Mouse (Mus musculus) lung, postnatal 0 days (tissue): ENCODE measurements around the gene Ass1. TPM values are rescaled to one million over a fixed set of nuclear protein-coding genes. Genes with fewer than 3 reads are reported as not detected.

ENCODE experiments used
- ATAC-seq: fragments of 200-750 bp; cut with Nextera tagmentation; 2 replicates; pipeline ENCODE4 v1.8.0; 2017; ENCODE audit warnings: moderate library complexity
- DNase-seq: peaks from one replicate; pipeline ENCODE4 v3.0.0-alpha.2; 2016; ENCODE audit warnings: low spot score
- H3K27ac ChIP-seq: fragments of 300-500 bp; sonication (generic); 2 replicates; pipeline ENCODE4 v1.5.1; 2014; ENCODE audit warnings: antibody characterized with exemption, mild to moderate bottlenecking, low read length, mixed read lengths
- H3K27me3 ChIP-seq: fragments of 300-500 bp; sonication (generic); replicated peaks from 2 replicates; pipeline ENCODE4 v1.6.1; 2014; ENCODE audit warnings: low read length, mixed read lengths; ENCODE audit not compliant: insufficient read depth
- H3K36me3 ChIP-seq: fragments of 300-500 bp; sonication (generic); 2 replicates; pipeline ENCODE4 v1.6.1; 2014; ENCODE audit warnings: low read length, mixed read lengths; ENCODE audit not compliant: insufficient read depth
- H3K4me1 ChIP-seq: fragments of 300-500 bp; sonication (generic); 2 replicates; pipeline ENCODE4 v1.6.1; 2014; ENCODE audit warnings: antibody characterized with exemption, low read depth, low read length, mixed read lengths; ENCODE audit not compliant: insufficient read depth
- H3K4me2 ChIP-seq: fragments of 300-500 bp; sonication (generic); replicated peaks from 2 replicates; pipeline ENCODE4 v1.6.1; 2014; ENCODE audit warnings: low read depth, mild to moderate bottlenecking, low read length, moderate library complexity, mixed read lengths
- H3K4me3 ChIP-seq: fragments of 300-500 bp; sonication (generic); 2 replicates; pipeline ENCODE4 v1.5.1; 2014; ENCODE audit warnings: low read depth, low read length
- H3K9ac ChIP-seq: fragments of 300-500 bp; sonication (generic); replicated peaks from 2 replicates; pipeline ENCODE4 v1.6.1; 2014; ENCODE audit warnings: low read depth, mild to moderate bottlenecking
- H3K9me3 ChIP-seq: fragments of 300-500 bp; sonication (generic); 2 replicates; pipeline ENCODE4 v1.6.1; 2016; ENCODE audit warnings: low read length, mixed read lengths
- CTCF ChIP-seq: IDR thresholded peaks from 2 replicates; pipeline ENCODE4 v1.5.1; 2016; ENCODE audit warnings: antibody characterized with exemption, mild to moderate bottlenecking
- EP300 ChIP-seq: IDR thresholded peaks from 2 replicates; pipeline ENCODE4 v1.6.1; 2016; ENCODE audit warnings: antibody characterized with exemption, mild to moderate bottlenecking, control low read depth
- WGBS: fragments of 180-500 bp; shearing (Covaris S2); extraction: QIAGEN DNeasy Blood & Tissue Kit; methylation state at CpG from one replicate; pipeline ENCODE4 v1.1.7; 2014; 5-methylcytosine and 5-hydroxymethylcytosine counted together
- polyA plus RNA-seq: library from polyadenylated mRNA; unstranded; fragments of >200 nt; fragmentation: Nextera tagmentation; extraction: Ambion mirVana; gene quantifications from 2 replicates; pipeline ENCODE4 v1.2.1, GENCODE M21; 2015

The Ass1 gene
- polyA plus RNA-seq, 1 experiment from 2014 or later: 27.0 TPM

DNA sequence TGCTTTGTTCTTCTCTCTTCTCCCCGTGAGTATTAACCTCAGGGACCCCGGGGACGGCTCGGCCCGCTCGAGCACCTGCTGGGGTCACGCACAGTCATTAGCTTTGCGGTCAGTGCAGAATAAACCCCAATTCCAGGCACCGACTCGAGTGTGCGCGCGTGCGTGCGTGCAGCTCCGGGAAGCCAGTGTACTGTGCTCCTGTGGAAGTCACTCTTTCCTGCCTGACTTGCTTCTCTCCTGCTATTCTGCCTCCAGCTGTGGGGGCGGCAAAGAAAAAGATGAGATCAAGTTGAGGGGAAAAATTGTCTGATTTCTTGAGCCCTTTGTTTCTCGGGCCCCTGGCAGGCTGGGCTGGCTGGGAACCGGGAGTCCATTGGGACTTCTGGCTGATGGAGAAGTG, 27.6 kb downstream of the Ass1 start:
- Histone ChIP-seq H3K4me3 (no peak overlapping the region), H3K4me2 (no peak overlapping the region), H3K4me1 (no peaks in the 10 kb centered on the region), H3K27ac (no peak overlapping the region), H3K36me3 (no peaks in the 10 kb centered on the region), H3K9me3 (no peaks in the 10 kb centered on the region), H3K9ac (no peak overlapping the region), H3K27me3 (no peaks in the 10 kb centered on the region)
- TF ChIP-seq EP300 (no peak), CTCF (no peak)
- ATAC-seq: no peak
- no peak for DNase-seq
- WGBS: 71% methylated on average over 19 of the region's 19 CpGs

DNA sequence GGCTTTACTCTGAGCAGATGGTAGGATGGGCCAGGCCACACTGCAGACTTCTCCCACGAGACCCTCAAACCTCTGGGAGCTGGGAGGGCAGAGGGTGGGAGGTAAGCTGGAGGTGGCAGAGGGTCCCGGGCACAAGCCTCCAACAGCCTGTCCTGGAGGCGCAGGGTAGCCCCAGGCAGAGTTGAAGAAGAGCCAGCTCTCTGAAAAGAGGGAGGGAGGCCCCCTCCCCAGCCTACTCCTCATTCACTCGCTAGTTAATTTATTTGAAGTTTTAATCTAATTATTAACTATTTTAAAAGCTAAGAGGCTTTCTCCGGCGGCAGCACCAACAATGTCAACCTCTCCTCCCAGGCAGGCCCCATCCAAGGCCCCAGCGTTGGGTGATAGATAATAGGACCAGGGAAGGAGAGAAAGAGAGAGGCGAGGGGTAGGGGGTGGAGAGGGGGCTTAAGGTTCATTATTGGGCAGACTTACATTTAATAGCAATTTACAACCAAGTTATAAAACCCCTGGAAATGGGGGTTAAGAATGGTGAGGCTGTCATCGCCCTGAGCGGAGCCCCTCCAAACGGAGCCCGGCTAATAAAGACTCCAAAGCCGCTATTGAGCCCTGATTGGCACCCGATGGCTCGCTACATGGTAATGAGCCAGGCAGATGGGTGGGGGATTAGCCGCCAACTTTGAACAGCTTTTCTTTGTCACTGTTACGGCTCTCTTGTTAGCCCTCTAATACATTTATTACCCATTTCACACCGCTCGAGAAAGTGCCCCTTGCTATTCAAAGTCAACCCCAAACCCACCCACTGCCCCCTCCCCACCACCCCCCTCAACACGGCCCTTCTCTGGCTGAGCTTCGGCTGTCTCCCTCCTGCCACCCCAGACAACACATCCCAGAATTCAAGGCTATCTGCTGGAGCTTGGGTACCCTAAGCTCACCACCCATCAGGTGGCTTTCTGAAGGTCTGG, 29.6 kb downstream of the Ass1 start:
- Histone ChIP-seq H3K27me3 (no peaks in the 10 kb centered on the region), H3K9me3 (no peaks in the 10 kb centered on the region), H3K4me2 (no peak overlapping the region), H3K4me1 (no peaks in the 10 kb centered on the region), H3K4me3 (no peak overlapping the region), H3K27ac (no peak overlapping the region), H3K9ac (no peak overlapping the region), H3K36me3 (no peaks in the 10 kb centered on the region)
- 64% methylated on average over 21 of the region's 21 CpGs for WGBS
- TF ChIP-seq CTCF (no peak), EP300 (no peak)
- no peak for DNase-seq
- no peak for ATAC-seq

DNA sequence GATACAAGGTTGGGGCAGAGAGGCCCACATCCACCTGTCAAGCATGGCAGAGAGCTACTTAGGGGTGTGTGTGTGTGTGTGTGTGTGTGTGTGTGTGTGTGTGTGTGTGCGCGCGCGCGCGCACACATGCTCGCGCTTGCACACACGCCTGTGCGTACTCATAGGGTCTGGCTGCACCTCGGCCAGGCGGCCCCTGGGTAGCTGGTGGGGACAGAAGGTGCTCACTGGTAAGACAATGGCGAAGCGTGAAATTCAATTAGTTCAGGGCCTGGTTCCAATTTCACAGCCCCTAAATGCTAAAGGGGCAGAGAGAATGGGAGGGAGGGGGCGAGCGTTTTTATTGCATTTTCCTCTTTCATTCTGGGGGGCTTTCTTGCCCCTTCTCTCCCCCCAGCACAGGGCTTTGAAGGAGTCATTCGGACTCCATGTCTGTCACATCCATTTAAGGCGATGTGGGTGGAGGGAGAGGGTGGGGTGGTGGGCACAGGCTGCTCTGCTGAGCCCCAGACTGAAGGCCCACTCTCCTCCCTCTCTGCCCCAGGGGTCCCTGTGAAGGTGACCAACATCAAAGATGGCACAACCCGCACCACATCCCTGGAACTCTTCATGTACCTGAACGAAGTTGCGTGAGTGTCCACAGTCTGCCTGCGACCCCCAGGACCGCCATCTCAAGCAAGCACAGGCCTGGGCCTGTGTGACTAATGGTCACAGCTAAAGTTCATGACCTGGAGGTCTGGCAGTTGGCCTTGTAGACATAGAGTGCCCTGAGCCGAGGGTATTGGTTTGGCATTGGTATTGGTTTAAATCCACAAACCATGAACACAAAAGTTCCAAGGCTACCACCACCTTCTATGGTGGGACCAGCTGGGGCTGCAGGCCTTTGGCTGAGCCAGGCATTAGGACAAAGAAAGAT, 30.5 kb downstream of the Ass1 start:
- TF ChIP-seq CTCF (no peak), EP300 (no peak)
- Histone ChIP-seq H3K4me1 (no peaks in the 10 kb centered on the region), H3K9ac (no peak overlapping the region), H3K4me3 (no peak overlapping the region), H3K9me3 (no peaks in the 10 kb centered on the region), H3K4me2 (no peak overlapping the region), H3K27me3 (no peaks in the 10 kb centered on the region), H3K36me3 (no peaks in the 10 kb centered on the region), H3K27ac (no peak overlapping the region)
- no peak for ATAC-seq
- DNase-seq: no peak
- 91% methylated on average over 24 of the region's 24 CpGs for WGBS

DNA sequence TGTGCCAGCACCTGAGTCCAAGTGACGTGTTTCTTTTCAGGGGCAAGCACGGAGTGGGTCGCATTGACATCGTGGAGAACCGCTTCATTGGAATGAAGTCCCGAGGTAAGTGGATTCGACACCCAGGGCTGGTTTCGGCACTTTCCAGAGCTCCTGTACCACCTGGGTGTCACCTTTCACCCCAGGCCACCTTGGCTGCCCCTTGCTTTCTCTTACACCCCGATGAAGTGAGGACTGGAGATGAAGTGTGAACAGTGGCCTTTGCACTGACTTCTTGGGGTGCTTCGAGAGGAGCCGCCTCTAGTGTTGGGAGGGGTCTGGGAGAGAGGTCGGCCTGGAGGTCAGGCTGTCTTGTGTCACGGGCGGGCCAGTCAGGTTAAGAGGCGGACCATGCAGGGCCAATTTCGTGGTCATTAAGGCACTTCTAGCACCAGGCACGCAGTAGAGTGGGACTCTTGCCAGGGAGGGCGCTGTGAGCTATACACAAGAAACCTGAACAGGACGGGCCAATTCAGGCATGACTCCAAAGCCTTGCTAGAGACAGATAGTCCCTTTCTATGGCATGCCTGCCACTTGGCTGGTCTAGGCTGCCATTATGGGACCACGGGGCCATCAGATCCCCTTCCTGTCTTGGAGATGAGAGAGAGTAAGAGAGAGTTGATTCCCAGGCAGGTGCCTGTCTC, 31.6 kb downstream of the Ass1 start:
- no peak overlapping the region for H3K4me3 ChIP-seq
- H3K36me3 ChIP-seq: no peaks in the 10 kb centered on the region
- no peak overlapping the region for H3K4me2 ChIP-seq
- no peak overlapping the region for H3K9ac ChIP-seq
- no peaks in the 10 kb centered on the region for H3K27me3 ChIP-seq
- TF ChIP-seq CTCF (peak; percentile 24; the same call in 1 of the 2 replicates), EP300 (no peak)
- no peak for DNase-seq
- no peak overlapping the region for H3K27ac ChIP-seq
- no peak for ATAC-seq
- H3K9me3 ChIP-seq: no peaks in the 10 kb centered on the region
- H3K4me1 ChIP-seq: no peaks in the 10 kb centered on the region
- 66% methylated on average over 20 of the region's 20 CpGs for WGBS

DNA sequence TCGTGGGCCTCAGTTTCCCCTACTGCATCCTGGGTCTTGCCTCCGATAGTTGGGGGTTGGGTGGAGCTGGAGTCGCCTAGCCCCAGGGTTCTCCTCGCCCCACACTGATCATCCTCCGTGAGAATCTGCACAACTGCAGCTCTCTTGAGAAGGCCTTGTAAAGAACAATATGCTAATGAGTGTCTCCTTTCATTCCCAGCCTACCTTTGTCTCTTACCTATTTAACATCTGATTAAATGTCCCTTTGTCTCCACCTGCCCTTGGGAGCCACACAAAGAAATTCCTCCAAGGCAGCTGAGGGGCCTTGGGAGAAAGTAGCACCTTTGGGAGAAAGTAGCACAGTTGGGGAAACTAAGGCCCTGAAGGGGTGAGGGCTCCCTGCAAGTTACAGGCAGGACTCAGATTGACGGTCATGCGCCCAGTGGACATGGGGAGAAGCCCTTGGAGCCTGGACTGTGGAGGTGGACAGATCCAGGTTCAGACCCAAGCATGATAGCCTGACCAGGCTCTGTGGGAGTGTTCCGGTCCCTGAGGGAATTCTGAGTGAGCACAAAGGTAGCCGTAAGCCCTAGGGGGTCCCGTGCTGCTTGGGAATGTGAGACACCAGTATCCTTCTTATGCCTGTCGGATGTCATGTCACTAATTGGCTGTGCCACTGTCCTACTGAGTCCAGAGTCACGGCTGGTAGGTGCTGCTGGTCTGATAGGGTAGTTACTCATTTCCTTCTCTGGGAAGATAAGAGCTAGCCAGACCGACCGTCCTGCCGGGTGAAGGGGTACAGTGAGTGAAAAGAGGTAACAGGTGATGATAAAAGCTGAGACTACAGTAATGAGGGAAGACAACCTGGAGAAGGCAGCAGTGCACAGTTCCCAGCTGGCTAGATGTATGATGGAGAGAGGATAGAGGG, 32.9 kb downstream of the Ass1 start:
- 64% methylated on average over 15 of the region's 15 CpGs for WGBS
- Histone ChIP-seq H3K4me3 (no peak overlapping the region), H3K36me3 (no peaks in the 10 kb centered on the region), H3K9ac (no peak overlapping the region), H3K27me3 (no peaks in the 10 kb centered on the region), H3K4me2 (no peak overlapping the region), H3K4me1 (no peaks in the 10 kb centered on the region), H3K9me3 (no peaks in the 10 kb centered on the region), H3K27ac (no peak overlapping the region)
- ATAC-seq (no peak), DNase-seq (no peak)
- TF ChIP-seq CTCF: no peak
- TF ChIP-seq EP300: no peak
